Mouse (Mus musculus): ENCODE data around the gene Dcaf7. TPM values are rescaled to one million over a fixed set of nuclear protein-coding genes. Genes with fewer than 3 reads are reported as not detected.
"Not testable (repeated sequence)": the region's sequence is repeated elsewhere in the genome, so short reads cannot be mapped to it uniquely, and the experiment has no call there.

The Dcaf7 gene
- polyA plus RNA-seq, 1 experiment from 2014 or later, result 50.5 TPM

DNA sequence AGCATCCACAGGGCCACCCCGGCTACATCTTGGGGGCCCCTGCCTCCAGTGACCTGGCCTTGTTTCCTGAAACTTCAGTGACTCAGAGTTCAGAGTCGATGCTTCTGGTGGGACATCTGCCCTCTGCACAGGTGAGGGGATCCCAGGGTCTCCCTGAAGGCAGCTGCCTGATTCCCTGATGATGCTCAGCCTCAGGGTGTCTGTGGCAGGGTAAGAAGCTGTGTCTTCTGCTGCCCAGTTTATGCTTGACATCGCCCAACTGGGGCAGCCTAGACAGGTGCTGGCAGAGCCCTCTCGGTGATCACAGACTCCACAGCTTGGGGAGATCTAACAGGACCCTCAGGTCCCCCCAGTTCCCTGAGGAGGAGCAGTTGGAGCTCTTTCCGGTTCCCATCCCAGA is 9.1 kb upstream of the Dcaf7 start:
- ATAC-seq (replicated peaks; ENCODE audit: insufficient number of reproducible peaks, low FRiP score, low TSS enrichment), result no peak
- H3K4me2 ChIP-seq, result no peak overlapping the region
- 84% methylated on average over 5 of the region's 5 CpGs for WGBS (ENCODE audit: insufficient replicate concordance)
- no peaks in the 10 kb centered on the region for H3K9me3 ChIP-seq (replicated peaks; ENCODE audit: control insufficient read depth, low read length)
- H3K4me1 ChIP-seq (ENCODE audit: control insufficient read depth, insufficient read depth, low read length), result no peaks in the 10 kb centered on the region
- H3K9ac ChIP-seq (ENCODE audit: low read depth, low read length), result no peak overlapping the region
- H3K36me3 ChIP-seq (ENCODE audit: control insufficient read depth, insufficient read depth, low read length), result no peaks in the 10 kb centered on the region
- no peak overlapping the region for H3K4me3 ChIP-seq (ENCODE audit: low read depth, low read length)
- H3K27ac ChIP-seq (ENCODE audit: low read depth, low read length), result no peak overlapping the region
- no peaks in the 10 kb centered on the region for H3K27me3 ChIP-seq (ENCODE audit: control insufficient read depth, insufficient read depth, low read length)

- not testable (repeated sequence) for H3K9ac ChIP-seq (ENCODE audit: low read depth, low read length); H3K4me2 ChIP-seq
Measured at GRCm38 (mm10) chr11:106032074-106032473, 4.6 kb upstream of the Dcaf7 start.

GRCm38 (mm10) chr11:106033491-106033919 is 3.2 kb upstream of the Dcaf7 start:
- 38% methylated on average over 11 of the region's 11 CpGs for WGBS (ENCODE audit: insufficient replicate concordance)
- Histone ChIP-seq H3K9ac (ENCODE audit: low read depth, low read length) (peak overlapping the region; percentile 47; the same call in 1 of the 2 replicates), H3K27me3 (ENCODE audit: control insufficient read depth, insufficient read depth, low read length) (no peaks in the 10 kb centered on the region), H3K4me3 (ENCODE audit: low read depth, low read length) (peak overlapping the region; percentile 25; the same call in 1 of the 2 replicates), H3K36me3 (ENCODE audit: control insufficient read depth, insufficient read depth, low read length) (no peaks in the 10 kb centered on the region), H3K4me1 (ENCODE audit: control insufficient read depth, insufficient read depth, low read length) (peaks cover 9% of the 10 kb centered on the region), H3K9me3 (replicated peaks; ENCODE audit: control insufficient read depth, low read length) (no peaks in the 10 kb centered on the region), H3K4me2 (peak overlapping the region; percentile 50), H3K27ac (ENCODE audit: low read depth, low read length) (peak overlapping the region; percentile 18)
- ATAC-seq (replicated peaks; ENCODE audit: insufficient number of reproducible peaks, low FRiP score, low TSS enrichment), result no peak

More at GRCm38 (mm10) chr11:106032074-106032473, 4.6 kb upstream of the Dcaf7 start:
- not testable (repeated sequence) for ATAC-seq (replicated peaks; ENCODE audit: insufficient number of reproducible peaks, low FRiP score, low TSS enrichment); H3K27ac ChIP-seq (ENCODE audit: low read depth, low read length); H3K27me3 ChIP-seq (ENCODE audit: control insufficient read depth, insufficient read depth, low read length); H3K9me3 ChIP-seq (replicated peaks; ENCODE audit: control insufficient read depth, low read length); H3K36me3 ChIP-seq (ENCODE audit: control insufficient read depth, insufficient read depth, low read length); H3K4me1 ChIP-seq (ENCODE audit: control insufficient read depth, insufficient read depth, low read length)
- H3K4me3 ChIP-seq (ENCODE audit: low read depth, low read length), result peak overlapping the region; percentile 34
- WGBS (ENCODE audit: insufficient replicate concordance), result 59% methylated on average over 1 of the region's 25 CpGs

- no peak for ATAC-seq (replicated peaks; ENCODE audit: insufficient number of reproducible peaks, low FRiP score, low TSS enrichment)
- H3K9me3 ChIP-seq (replicated peaks; ENCODE audit: control insufficient read depth, low read length), result no peaks in the 10 kb centered on the region
Measured at GRCm38 (mm10) chr11:106034986-106035385, 1.7 kb upstream of the Dcaf7 start.

DNA sequence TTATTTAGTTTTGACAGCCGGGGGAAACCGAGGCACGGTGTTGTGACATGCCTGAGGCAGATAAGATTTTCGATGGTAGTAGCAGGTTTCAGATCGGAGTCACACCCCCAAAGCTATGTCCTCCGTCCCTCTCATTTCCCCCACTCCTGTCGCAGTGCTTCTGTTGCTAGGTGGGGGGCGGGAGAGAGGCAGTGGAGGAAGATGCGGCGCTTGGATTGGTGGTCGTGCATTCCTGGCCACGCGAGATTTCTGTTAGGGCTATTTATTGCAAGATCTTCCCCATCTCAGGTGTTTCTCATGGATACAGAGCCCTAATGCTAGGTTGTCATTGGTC is 713 bp downstream of the Dcaf7 start:
- under 1% methylated on average over 13 of the region's 13 CpGs for WGBS (ENCODE audit: insufficient replicate concordance)
- H3K4me1 ChIP-seq (ENCODE audit: control insufficient read depth, insufficient read depth, low read length), result peaks cover 11% of the 10 kb centered on the region
- H3K27ac ChIP-seq (ENCODE audit: low read depth, low read length), result peak overlapping the region; percentile 93

More at GRCm38 (mm10) chr11:106034986-106035385, 1.7 kb upstream of the Dcaf7 start:
- Histone ChIP-seq H3K4me3 (ENCODE audit: low read depth, low read length) (no peak overlapping the region), H3K36me3 (ENCODE audit: control insufficient read depth, insufficient read depth, low read length) (no peaks in the 10 kb centered on the region), H3K4me1 (ENCODE audit: control insufficient read depth, insufficient read depth, low read length) (peaks cover 11% of the 10 kb centered on the region), H3K27me3 (ENCODE audit: control insufficient read depth, insufficient read depth, low read length) (no peaks in the 10 kb centered on the region), H3K27ac (ENCODE audit: low read depth, low read length) (no peak overlapping the region), H3K9ac (ENCODE audit: low read depth, low read length) (no peak overlapping the region), H3K4me2 (no peak overlapping the region)
- 84% methylated on average over 9 of the region's 9 CpGs for WGBS (ENCODE audit: insufficient replicate concordance)

GRCm38 (mm10) chr11:106044349-106044748 is 7.7 kb downstream of the Dcaf7 start:
- Histone ChIP-seq H3K27me3 (ENCODE audit: control insufficient read depth, insufficient read depth, low read length) (no peaks in the 10 kb centered on the region), H3K27ac (ENCODE audit: low read depth, low read length) (no peak overlapping the region), H3K9ac (ENCODE audit: low read depth, low read length) (no peak overlapping the region), H3K36me3 (ENCODE audit: control insufficient read depth, insufficient read depth, low read length) (peaks cover 12% of the 10 kb centered on the region; the same call in 1 of the 2 replicates), H3K9me3 (replicated peaks; ENCODE audit: control insufficient read depth, low read length) (no peaks in the 10 kb centered on the region), H3K4me3 (ENCODE audit: low read depth, low read length) (no peak overlapping the region), H3K4me2 (no peak overlapping the region), H3K4me1 (ENCODE audit: control insufficient read depth, insufficient read depth, low read length) (no peaks in the 10 kb centered on the region)
- no peak for ATAC-seq (replicated peaks; ENCODE audit: insufficient number of reproducible peaks, low FRiP score, low TSS enrichment)

More for the DNA sequence above, 713 bp downstream of the Dcaf7 start:
- H3K27me3 ChIP-seq (ENCODE audit: control insufficient read depth, insufficient read depth, low read length), result no peaks in the 10 kb centered on the region
- H3K9me3 ChIP-seq (replicated peaks; ENCODE audit: control insufficient read depth, low read length), result no peaks in the 10 kb centered on the region
- peak overlapping the region; percentile 90 for H3K9ac ChIP-seq (ENCODE audit: low read depth, low read length)
- H3K4me2 ChIP-seq, result peak overlapping the region; percentile 92
- no peak for ATAC-seq (replicated peaks; ENCODE audit: insufficient number of reproducible peaks, low FRiP score, low TSS enrichment)
- peak overlapping the region; percentile 100 for H3K4me3 ChIP-seq (ENCODE audit: low read depth, low read length)
- no peaks in the 10 kb centered on the region for H3K36me3 ChIP-seq (ENCODE audit: control insufficient read depth, insufficient read depth, low read length)

- no peak overlapping the region for H3K4me3 ChIP-seq (ENCODE audit: low read depth, low read length)
- no peaks in the 10 kb centered on the region for H3K4me1 ChIP-seq (ENCODE audit: control insufficient read depth, insufficient read depth, low read length)
- H3K9me3 ChIP-seq (replicated peaks; ENCODE audit: control insufficient read depth, low read length), result no peaks in the 10 kb centered on the region
- H3K36me3 ChIP-seq (ENCODE audit: control insufficient read depth, insufficient read depth, low read length), result peaks cover 12% of the 10 kb centered on the region; the same call in 1 of the 2 replicates
- no peak overlapping the region for H3K4me2 ChIP-seq
- WGBS (ENCODE audit: insufficient replicate concordance), result 90% methylated on average over 1 of the region's 1 CpGs
- no peak overlapping the region for H3K27ac ChIP-seq (ENCODE audit: low read depth, low read length)
- no peak overlapping the region for H3K9ac ChIP-seq (ENCODE audit: low read depth, low read length)
- no peak for ATAC-seq (replicated peaks; ENCODE audit: insufficient number of reproducible peaks, low FRiP score, low TSS enrichment)
- H3K27me3 ChIP-seq (ENCODE audit: control insufficient read depth, insufficient read depth, low read length), result no peaks in the 10 kb centered on the region
Measured at GRCm38 (mm10) chr11:106045256-106045655, 8.6 kb downstream of the Dcaf7 start.

DNA sequence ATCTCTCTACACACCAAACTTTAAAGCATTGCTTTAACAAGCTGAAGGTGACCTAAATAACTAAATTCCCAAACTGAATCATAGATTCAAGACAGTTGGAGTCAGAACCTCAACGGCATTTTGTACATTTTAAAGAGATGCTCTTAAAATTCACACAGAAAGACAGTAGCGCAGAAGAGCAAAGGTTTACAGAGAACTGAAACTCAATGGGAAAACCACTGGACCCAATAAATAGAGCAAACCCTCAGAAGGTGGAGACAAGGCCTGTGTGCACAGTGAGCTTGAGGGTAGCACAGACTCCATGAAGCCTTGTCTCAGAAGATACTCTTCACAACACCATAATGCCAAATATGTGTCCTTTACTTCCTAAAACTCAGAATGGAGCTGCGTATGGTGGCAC is 9.1 kb downstream of the Dcaf7 start:
- whole genome bisulfite sequencing (ENCODE audit: insufficient replicate concordance), result 92% methylated on average over 3 of the region's 3 CpGs

DNA sequence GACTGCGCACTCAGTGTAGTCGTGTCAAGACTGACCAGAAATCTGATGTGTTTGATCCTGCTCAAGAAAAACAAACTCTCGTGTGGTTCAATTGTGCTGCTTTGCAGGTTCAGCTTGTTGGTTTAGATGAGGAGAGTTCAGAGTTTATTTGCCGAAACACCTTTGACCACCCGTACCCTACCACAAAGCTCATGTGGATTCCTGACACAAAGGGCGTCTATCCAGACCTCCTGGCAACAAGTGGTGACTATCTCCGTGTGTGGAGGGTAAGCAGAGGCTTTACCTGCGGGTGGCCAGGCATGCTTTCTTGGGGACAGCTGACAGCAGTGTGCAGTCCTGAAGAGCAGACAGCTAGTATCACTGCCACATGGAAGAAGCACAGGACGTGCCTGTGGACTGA is 9.9 kb downstream of the Dcaf7 start:
- Histone ChIP-seq H3K9ac (ENCODE audit: low read depth, low read length) (no peak overlapping the region), H3K27ac (ENCODE audit: low read depth, low read length) (no peak overlapping the region), H3K27me3 (ENCODE audit: control insufficient read depth, insufficient read depth, low read length) (no peaks in the 10 kb centered on the region), H3K4me1 (ENCODE audit: control insufficient read depth, insufficient read depth, low read length) (no peaks in the 10 kb centered on the region), H3K4me3 (ENCODE audit: low read depth, low read length) (no peak overlapping the region), H3K36me3 (ENCODE audit: control insufficient read depth, insufficient read depth, low read length) (peaks cover 18% of the 10 kb centered on the region), H3K4me2 (no peak overlapping the region), H3K9me3 (replicated peaks; ENCODE audit: control insufficient read depth, low read length) (no peaks in the 10 kb centered on the region)
- 85% methylated on average over 9 of the region's 9 CpGs for WGBS (ENCODE audit: insufficient replicate concordance)
- ATAC-seq (replicated peaks; ENCODE audit: insufficient number of reproducible peaks, low FRiP score, low TSS enrichment), result no peak

More for the DNA sequence above, 9.1 kb downstream of the Dcaf7 start:
- Histone ChIP-seq H3K9ac (ENCODE audit: low read depth, low read length) (no peak overlapping the region), H3K4me2 (no peak overlapping the region), H3K9me3 (replicated peaks; ENCODE audit: control insufficient read depth, low read length) (no peaks in the 10 kb centered on the region), H3K36me3 (ENCODE audit: control insufficient read depth, insufficient read depth, low read length) (peaks cover 13% of the 10 kb centered on the region), H3K4me1 (ENCODE audit: control insufficient read depth, insufficient read depth, low read length) (no peaks in the 10 kb centered on the region), H3K4me3 (ENCODE audit: low read depth, low read length) (no peak overlapping the region), H3K27me3 (ENCODE audit: control insufficient read depth, insufficient read depth, low read length) (no peaks in the 10 kb centered on the region), H3K27ac (ENCODE audit: low read depth, low read length) (no peak overlapping the region)
- no peak for ATAC-seq (replicated peaks; ENCODE audit: insufficient number of reproducible peaks, low FRiP score, low TSS enrichment)

Data from heart, embryonic 11.5 days (tissue).